Mouse (Mus musculus): ENCODE measurements around the gene Fgfr2.

DNA sequence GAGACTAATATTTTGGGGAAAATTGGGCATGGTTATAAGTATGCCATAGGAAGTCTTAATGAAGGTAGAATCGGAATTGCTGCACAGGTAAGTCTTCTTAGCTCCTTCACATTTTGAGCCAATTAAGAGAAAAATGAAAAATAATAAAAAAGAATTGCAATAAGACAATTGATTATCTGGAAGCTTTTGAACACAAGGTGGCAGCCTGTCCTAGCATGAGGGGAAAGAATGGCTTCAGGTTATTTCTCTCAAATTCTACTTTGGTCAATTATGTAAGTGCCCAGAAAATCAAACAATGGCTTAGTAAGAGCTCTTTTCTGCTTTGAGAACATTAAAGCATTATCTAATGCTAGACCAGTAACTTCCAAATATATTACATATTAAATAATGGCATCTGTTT, 1688.9 kb downstream of the Fgfr2 start:
- no peak for TF ChIP-seq POLR2A (IDR thresholded peaks at IDR 0.05; ENCODE audit: low read depth, low read length)
- TF ChIP-seq CTCF (IDR thresholded peaks at IDR 0.05; ENCODE audit: extremely low read depth, insufficient read length, insufficient replicate concordance, low read depth, low read length) = no peak

Measured in small intestine, adult 2 months (tissue).